Mouse (Mus musculus): Measurements from ENCODE around the gene Rac3.
A peak's percentile ranks its signal among the peaks of the same experiment; 100 is the strongest.

Gene Rac3

DNA sequence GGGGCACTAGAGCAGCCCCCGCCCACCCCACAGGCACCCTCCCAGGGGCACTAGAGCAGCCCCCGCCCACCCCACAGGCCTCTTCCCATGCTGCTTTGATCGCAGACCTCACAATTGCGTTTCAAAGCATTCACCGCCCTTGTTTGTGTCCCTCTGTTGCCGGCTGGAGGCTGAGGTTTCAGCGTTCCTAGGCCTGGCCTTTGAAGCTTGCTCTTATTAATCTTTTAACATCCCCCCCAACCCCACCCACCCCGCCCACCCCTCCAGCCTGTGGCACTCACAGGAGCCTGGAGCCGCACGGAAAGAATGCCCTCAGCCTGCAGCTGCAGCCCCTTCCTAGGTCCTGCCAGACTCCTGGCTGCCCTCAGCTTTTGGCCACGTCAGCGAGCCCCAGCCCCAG lies 14.0 kb upstream of the Rac3 start:
- no peak for DNase-seq

DNA sequence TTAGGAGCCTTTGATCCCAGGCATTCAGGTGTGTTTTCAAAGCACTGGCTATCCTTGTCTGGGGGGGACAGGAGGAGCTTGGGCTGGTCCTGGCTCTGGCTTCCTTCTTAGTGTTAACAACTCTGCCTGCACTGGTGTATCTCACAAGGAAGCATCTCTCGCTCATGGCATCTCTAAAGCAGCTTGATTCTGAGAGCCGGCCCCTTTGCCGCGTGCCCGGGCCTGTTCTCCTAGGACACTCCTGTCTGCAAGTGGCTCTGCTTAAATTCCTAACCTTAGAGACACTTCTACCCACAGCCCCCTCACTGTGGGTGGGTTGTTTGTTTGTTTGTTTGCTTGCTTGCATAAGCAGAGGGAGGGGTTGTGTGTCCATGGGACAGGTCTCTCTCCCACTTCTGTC lies 13.3 kb upstream of the Rac3 start:
- DNase-seq, result no peak

DNA sequence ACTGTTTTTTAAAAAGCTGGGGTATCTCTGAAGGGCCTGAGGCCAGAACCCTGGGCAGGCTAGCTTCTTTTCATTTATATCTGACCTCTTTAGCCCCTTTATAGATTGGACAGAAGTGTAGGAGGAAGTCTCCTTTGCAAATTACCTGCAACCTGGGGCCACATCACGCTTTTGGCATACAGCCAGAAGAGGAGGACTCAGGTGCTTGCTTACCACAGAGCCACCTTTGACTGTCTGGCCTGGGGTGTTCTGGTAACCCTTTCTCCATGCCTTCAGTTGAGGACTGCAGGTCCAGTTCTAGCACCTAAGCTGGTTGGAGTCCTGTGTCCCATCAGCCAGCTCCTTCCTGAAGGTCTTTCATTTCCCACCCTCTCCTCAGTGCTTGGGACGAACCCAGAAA lies 11.7 kb upstream of the Rac3 start:
- DNase-seq, result no peak

DNA sequence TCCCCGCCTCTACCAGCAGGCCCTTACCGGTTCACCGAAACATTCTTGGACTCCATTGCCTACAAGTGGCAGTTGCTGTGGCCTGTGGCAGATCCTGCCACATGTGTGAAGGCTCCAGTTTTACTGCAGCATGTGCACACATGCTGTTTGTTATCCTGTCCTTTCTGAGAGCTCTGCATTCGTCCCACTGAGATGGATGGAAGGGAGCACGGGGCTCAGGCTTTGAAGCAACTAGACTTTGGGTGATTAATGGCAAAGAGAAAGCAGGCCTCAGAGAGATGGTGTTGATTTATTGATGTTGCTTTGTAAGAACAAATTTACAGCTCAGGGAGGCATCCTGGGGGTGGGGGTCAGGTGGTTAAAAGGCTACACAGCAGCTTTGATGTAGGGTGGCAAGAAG lies 10.6 kb upstream of the Rac3 start:
- no peak for DNase-seq

DNA sequence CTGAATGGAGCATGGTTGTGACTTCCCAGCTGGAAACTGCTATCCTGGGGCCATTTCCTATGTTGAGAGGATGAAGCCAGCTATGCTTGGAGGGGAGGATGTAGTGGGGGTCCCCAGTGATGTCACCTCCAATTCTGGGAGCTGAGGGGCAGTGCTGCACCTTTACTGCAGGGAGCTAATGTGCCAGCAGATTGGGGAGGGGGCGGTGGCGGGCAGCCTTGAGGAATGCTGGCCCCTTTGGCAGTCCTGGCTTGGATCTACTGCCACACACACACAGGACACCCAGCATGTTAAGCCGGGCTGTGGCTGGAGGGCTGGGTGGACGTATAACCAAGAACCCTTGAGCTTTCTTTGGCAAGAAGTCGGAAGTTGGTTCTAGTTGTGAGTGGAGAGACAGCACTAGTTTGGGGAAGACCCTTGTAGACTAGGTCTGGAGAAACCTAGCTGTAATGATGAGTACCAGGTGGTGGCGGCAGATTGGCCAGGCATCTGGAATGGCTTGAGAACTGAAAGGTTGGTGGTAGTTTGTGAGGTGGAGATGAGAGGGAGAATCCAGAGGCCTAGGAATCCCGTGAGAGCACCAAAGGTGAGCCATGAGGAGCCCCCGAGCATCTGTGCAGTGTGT lies 9.2 kb upstream of the Rac3 start:
- no peak for DNase-seq

DNA sequence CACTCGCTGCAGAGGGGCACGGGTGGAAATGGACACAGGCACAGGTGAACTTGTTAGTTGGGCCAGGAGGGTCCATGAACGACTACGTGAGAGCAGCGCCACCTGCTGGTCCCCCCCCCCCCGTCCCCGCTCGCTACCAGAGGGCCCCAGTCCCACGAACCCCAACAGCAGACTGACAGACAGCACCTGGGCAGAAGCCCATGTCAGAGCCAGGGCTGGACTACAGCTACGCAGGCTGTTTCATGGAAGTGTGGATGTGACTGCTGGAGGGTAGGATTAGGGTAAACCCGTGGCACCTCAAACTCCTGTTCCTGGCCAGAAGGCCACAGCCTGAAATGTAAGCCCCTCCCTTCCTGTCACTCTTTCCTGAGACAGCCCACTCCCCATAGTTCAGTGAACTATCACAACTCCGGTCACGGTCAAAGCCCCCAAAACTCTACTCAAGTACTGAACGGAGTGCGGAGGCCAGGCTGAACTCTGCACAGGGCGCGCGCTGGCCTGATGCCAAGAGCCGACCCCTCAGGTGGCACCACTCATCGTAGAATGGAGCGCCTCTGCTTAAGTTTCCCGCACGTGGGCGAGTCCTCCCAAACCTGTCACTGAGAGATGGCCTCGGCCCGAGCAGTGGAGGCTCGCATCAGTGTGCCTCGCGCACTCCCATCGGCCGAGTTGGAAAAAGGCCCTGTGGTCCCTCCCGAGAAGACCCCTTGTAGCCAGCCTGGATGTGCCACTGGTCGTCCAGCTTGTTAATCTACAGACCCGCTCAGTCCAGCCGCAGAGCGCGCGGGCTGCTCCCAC lies 8.3 kb upstream of the Rac3 start:
- peak; percentile 32 to 61 for DNase-seq

DNA sequence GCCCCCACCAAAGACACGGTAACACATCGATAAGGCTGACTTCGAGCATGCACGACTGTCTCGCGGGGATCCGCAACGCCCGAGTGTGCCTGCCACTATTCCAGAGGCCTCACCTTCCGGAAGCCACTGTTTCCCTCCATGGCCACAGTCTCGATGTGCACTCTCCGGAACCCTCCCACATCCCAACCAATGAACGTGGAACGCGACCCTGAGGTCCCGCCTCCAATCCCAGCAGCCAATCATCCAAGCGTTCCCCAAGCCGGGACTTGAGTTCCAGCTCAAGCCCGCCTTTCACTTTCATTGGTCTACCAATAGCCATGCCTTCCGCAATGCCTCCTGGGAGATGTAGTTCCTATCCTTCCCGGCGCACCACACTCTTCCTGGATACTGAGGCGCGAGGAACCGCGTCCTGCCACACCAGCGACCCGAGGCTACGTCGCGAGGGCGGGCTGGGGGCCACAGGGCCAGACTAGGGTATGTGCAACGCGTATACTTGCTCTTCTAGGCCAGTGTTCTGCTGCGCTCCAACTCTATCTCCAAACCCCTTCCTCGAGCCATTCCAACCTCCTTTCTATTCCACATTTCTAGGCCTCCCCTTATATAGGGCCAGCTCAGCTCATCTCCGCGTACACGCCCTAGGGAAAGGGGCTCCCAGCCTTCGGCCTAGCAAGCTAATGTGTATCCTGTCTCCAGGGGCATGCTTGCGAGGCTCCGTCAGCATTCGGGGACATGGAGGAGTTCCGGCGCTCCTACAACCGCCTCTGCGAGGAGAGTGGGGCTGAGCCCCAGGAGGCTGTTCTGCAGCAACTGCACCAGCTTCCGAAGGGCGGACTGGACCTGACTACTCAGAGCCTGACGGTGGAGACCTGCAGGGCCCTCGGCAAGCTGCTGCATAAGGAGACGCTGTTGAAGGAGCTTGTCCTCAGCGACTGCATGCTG lies 7.4 kb upstream of the Rac3 start, which contains the start of the genes Cenpx and Lrrc45:
TSS of gene Cenpx (minus strand) at position 159 of the 939 bp plus-strand sequence.
TSS of gene Lrrc45 (plus strand) at position 346 of the 939 bp plus-strand sequence.
- peak; percentile 87 to 91 for DNase-seq

DNA sequence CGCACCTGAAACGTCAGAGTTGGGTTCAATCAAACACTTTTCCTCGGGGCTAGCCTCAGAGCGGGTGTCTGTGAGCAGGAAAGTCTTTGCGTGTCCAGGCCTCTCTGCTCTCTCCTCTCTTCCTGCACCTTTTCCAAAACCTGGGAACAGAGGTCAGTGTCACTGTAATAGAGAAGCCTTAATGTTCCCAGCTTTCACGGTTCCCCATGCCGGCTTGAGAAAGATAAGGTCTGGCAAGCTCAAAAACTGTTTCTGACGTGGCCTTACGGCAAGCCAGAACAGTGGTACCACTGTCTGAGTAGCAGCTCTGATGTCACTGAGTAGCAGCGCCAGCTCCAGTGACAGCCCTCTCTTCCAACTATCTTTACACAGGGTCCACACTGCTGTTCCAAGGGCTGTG lies 6.7 kb upstream of the Rac3 start:
- DNase-seq, result no peak

DNA sequence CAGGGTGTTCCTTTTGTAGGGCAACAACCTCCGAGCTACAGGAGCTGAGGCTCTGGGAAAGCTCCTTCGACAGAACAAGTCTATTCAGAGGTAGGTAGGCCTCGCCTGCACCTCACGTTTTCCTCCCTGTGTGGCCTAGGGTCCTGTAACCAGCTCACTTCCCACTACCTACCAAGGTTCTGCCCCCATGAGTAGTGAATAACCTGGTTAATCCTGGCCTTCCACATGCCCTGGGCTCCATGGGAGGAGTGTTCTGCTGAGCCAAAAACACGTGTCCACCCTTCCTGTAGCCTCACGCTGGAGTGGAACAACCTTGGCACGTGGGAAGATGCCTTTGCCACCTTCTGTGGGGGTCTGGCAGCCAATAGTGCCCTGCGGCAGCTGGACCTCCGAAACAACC lies 6.1 kb upstream of the Rac3 start:
- DNase-seq, result no peak

DNA sequence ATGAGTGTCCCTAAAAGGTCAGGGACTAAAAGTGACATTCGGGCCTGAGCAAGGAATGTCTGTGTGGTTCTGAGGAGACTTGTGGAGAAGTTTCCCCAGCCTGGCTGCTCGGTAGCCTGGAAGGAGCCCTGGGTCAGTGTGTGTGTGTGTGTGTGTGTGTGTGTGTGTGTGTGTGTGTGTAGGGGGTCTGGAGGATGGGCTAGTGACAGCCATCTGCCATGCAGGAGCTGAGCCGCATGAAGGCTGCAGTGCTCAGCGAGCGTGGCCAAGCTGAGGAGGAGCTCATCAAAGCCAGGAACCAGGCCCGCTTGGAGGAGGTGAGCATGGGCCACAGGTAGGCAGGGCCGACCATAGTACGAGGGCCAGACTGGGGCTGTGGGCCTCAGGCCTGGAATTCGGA lies 2.0 kb upstream of the Rac3 start:
- no peak for DNase-seq

DNA sequence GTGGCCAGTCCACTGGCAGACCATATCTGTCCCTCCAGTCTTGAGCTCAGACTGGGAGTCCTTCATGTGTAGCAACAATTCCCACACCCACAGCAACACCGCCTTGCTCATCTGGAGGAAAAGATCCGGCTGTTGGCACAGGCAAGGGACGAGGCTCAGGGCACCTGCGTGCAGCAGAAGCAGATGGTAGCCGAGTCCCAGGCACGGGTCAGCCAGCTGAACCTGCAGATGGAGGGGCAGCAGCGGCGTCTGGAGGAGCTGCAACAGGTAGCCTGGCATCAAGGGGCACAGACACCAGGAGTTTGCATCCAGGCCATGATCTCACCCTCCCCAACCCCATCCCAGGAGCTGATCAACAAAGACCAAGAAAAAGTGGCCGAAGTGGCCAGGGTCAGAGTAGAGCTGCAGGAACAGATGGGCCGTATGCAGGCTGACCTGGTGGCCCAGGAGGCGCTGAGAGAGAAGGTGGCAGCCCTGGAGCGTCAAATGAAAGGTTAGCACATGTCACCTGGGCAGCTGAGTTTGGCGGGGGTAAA lies 1.4 kb upstream of the Rac3 start:
- DNase-seq, result no peak

DNA sequence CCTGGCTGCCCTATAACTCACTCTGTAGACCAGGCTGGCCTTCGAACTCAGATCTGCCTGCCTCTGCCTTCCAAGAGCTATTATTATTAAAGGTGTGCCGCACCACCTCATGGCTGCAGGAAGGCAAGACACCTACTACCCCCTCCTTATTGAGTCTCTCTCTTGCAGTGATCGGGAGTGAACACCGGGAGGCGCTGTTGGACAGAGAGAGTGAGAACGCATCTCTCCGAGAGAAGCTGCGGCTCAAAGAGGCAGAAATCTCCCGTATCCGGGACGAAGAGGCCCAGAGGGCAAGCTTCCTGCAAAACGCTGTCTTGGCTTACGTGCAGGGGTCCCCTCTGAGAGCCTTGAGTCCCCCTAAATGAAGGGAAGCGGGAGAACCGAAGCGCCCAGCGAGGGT lies 820 bp upstream of the Rac3 start:
- peak; percentile 82 to 93 for DNase-seq

DNA sequence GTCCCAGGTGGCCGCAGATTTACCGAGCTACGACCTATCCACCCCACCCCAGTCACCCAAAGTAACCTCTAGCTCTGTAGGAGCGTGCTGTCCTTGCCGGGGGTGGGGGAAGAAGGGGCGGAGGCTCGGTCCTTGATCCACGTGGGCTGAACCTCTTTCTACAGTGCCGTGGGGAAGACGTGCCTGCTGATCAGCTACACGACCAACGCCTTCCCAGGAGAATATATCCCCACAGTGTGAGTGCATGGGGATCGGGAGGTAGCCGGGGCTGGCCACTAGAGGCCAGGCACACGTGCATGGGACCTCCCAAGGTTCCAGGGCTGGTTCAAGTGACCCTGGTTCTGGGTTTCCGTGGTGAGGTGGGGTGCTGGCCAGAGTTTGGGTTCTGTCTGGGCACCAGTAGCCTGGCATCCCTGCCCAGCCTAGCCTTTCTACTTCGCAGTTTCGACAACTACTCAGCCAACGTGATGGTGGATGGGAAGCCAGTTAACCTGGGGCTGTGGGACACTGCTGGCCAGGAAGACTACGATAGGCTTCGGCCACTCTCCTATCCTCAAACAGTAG lies 879 bp downstream of the Rac3 start:
- no peak for DNase-seq

DNA sequence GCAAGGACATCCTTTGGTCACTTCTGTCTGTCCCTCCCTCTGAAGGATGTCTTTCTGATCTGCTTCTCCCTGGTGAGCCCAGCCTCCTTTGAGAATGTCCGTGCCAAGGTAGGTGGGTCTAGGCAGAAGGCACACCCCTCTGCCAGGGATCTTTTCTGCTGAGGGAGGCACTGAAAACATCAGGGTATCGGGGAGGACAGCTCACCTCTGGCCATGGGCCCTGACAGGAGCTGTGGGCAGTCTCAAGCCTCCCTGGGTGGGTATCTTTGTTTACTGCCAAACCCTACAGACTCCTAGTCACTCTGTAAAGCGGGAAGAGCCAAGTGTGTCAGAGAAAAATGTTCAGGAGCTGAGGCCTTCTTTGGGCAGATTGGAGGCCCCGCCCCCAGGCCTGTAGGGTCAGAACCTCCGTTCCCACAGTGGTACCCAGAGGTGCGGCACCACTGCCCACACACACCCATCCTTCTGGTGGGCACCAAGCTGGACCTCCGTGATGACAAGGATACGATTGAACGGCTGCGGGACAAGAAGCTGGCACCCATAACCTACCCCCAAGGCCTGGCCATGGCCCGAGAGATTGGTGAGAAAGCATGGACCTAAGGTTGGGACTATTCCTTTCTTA lies 1.6 kb downstream of the Rac3 start:
- no peak for DNase-seq

DNA sequence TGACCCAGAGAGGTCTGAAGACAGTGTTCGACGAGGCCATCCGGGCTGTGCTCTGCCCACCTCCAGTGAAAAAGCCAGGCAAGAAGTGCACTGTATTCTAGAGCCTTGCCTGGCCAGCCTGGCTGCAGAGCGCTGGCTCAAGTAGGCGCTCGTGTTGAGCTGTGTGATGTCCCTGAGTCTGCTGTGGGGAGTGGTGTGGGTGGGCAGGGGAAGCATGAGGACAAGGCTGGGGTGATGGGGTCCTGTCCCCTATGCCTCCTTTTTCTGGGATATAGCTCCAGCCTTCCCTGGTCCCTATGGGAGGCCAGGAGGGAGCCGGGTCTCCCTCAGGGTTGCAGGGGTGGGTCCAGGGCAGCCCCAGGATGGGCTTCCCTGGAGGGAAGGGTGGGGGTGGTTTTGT lies 2.2 kb downstream of the Rac3 start:
- DNase-seq, result no peak

DNA sequence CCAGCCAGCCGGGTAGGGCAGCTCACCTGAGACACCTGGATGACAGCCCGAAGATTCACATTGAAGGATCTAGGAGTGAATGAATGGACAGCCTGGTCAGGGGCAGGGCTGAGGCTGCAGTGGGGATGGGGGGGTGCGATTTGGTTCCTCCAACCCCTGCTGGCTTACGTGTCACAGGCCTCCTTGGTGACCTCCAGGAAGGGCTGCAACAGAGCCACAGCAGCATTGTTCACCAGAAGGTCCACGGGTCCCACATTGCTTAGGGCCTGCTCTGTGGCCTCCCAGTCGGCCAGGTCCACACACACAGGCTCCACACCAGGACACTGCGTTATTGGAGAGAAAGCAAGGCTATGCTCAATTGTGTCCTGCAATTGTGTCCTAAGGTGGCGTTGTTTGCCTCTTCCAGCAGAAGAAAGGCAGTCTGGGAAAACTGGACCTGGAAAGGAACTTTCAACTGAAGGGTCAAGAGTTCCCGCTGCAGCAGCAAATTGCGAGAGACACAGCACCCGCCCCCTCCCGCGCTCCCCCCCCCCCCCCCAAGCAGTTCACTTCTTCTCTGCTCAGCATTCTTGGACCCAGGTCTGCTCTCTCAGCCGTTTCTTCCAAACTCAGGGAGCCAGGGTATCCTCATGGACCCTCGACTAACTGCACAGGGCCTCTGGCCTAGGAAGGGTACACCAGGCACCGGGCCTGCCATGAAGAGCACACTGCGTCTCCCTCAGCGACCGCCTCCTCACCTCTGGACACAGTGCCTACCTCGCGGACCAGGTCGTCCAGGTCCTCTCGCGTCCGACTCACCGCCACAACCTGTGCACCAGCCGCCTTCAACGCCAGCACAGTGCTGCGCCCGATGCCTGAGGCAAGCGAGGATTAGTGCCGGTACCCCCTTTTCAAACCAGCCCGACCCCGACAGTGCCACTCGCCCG lies 5.2 kb downstream of the Rac3 start:
- no peak for DNase-seq

DNA sequence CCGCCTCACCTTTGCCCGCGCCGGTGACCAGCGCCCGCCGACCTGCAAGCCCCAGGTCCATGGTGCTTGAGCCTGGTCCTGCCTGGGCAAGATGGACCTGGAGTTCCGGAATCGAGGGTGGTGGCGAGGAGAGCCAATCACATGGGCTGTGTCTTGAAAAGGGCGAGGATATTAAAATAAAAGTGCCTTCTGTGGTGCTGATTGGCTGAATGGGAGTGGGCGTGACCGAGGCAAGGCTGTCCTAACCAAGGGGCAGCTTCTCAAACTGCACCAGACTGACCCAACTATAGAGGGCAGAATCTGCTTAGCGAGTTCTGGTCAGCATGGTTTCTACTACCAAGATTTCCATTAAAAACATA lies 5.9 kb downstream of the Rac3 start, which contains the start of gene Dcxr:
TSS of gene Dcxr (minus strand) at position 113 of the 359 bp plus-strand sequence.
- peak; percentile 71 to 74 for DNase-seq

DNA sequence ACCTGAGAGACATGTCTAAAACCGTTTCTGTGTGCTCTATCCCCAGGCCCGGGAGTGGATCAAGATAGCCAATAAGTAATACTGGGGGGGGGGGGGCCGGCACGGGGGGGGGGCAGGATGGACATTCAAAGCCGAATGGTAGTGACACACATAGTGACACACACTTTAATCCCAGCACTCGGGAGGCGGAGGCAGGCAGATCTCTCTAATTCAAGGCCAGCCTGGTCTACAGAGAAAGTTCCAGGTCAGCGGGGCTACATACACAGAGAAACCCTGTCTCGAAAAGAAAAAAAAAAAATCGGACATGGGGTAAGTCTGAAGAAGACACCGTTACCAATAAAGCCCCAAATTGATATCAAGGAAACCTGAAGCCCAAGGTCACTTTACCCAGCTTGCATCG lies 6.3 kb downstream of the Rac3 start:
- no peak for DNase-seq

DNA sequence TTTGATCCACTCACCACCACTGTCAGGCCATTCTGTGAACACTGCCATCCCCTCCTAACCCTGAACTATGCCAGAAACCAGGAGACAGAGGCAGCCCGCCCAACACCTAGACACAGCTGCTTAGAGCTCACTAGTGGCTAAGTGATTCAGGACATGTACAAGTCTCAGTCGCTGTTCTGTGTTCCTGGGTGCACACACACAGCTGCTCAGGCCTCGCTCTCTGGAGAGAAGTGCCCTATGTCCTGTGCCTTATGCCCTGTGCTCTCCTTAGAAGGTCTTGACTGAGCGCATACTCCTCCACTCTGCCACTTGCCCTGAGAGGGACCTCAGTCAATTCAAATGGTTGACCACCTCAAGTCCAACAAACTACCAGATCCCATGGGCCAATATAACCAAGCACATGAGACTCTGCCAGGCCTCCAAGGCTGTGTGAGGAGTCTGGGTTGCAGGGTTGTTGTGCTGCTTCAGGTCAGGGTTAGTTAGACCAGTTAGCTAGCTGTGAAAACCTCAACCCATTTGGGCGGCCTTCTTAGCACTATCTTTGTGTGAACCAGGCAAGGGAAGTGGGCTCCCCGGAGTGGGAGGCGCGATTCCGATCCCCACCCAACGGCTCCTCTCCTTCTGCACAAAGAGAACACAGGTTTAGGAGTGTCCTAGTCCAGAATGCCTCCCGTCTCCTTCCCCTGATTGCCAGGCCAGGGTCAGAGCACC lies 7.4 kb downstream of the Rac3 start:
- DNase-seq, result no peak

DNA sequence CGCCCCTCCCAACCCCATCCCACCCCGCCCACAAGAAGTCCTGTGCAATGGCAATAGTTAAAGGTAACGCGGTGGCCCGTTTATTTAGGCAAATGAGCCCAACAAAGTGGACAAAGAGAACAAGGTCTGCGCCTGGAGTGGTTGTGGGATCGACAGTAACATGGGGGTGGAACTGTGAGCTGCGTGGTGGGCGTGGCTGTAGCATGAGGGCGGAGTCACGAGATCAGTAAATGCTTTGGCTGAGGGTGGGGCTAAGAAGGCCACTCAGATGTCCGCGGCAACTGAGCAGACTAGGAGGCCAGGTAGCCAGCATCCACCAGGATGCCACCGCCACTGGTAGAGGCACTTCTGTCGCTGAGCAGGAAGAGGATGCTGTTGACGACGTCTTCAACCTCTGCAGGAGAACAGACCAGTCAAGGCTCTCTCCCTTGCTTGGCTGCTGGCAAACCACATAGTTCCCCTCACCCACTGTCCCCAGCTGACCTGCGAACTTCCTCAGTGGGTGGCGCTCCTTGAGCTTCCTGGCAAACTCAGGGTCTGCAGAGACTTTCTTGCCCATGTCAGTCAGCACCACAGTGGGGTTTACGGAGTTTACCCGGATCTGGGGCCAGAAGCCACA lies 8.3 kb downstream of the Rac3 start:
- DNase-seq, result peak; percentile 35 to 59
